Mouse (Mus musculus) liver, embryonic 13.5 days (tissue): ENCODE results near the gene Tekt4. TPM values are rescaled to one million over a fixed set of nuclear protein-coding genes. Genes with fewer than 3 reads are reported as not detected.
A peak's percentile ranks its signal among the peaks of the same experiment; 100 is the strongest.

Experiments
- ATAC-seq: fragments of 200-750 bp; cut with Nextera tagmentation; 2 replicates; pipeline ENCODE4 v1.8.0; 2017; ENCODE audit warnings: low read depth, mild to moderate bottlenecking, moderate number of reproducible peaks, moderate library complexity
- DNase-seq: peaks from one replicate; pipeline ENCODE4 v3.0.0; 2022
- H3K27ac ChIP-seq: fragments of 300-500 bp; sonication (generic); 2 replicates; pipeline ENCODE4 v1.5.1; 2015; ENCODE audit warnings: moderate library complexity, mild to moderate bottlenecking, inconsistent platforms
- H3K27me3 ChIP-seq: fragments of 300-500 bp; sonication (generic); 2 replicates; pipeline ENCODE4 v1.6.1; 2015; ENCODE audit warnings: mild to moderate bottlenecking, inconsistent platforms
- H3K36me3 ChIP-seq: fragments of 300-500 bp; sonication (generic); 2 replicates; pipeline ENCODE4 v1.6.1; 2015; ENCODE audit warnings: mild to moderate bottlenecking, inconsistent platforms
- H3K4me1 ChIP-seq: fragments of 300-500 bp; sonication (generic); replicated peaks from 2 replicates; pipeline ENCODE4 v1.6.1; 2015; ENCODE audit warnings: inconsistent platforms
- H3K4me2 ChIP-seq: fragments of 300-500 bp; sonication (generic); 2 replicates; pipeline ENCODE4 v1.6.1; 2015; ENCODE audit warnings: inconsistent platforms, mild to moderate bottlenecking, moderate library complexity
- H3K4me3 ChIP-seq: fragments of 300-500 bp; sonication (generic); replicated peaks from 2 replicates; pipeline ENCODE4 v1.5.1; 2015; ENCODE audit warnings: mild to moderate bottlenecking, inconsistent platforms
- H3K9ac ChIP-seq: fragments of 300-500 bp; sonication (generic); 2 replicates; pipeline ENCODE4 v1.6.1; 2015; ENCODE audit warnings: mild to moderate bottlenecking, inconsistent platforms
- H3K9me3 ChIP-seq: fragments of 300-500 bp; sonication (generic); replicated peaks from 2 replicates; pipeline ENCODE4 v1.6.1; 2016; ENCODE audit warnings: inconsistent platforms
- WGBS: fragments of 180-500 bp; shearing (Covaris S2); methylation state at CpG from one replicate; pipeline ENCODE4 v1.1.7; 2015; ENCODE audit not compliant: insufficient replicate concordance; 5-methylcytosine and 5-hydroxymethylcytosine counted together
- polyA plus RNA-seq: library from polyadenylated mRNA; unstranded; fragments of >200 nt; fragmentation: Nextera tagmentation; extraction: Ambion mirVana; gene quantifications from 2 replicates; pipeline ENCODE4 v1.2.1, GENCODE M21; 2015

The Tekt4 gene
- polyA plus RNA-seq, 1 experiment from 2014 or later: not detected

- WGBS: 30% methylated on average over 4 of the region's 4 CpGs
- Histone ChIP-seq H3K4me3 (no peak overlapping the region), H3K4me1 (no peaks in the 10 kb centered on the region), H3K27me3 (peaks cover 24% of the 10 kb centered on the region), H3K9me3 (no peaks in the 10 kb centered on the region), H3K4me2 (no peak overlapping the region), H3K36me3 (no peaks in the 10 kb centered on the region), H3K27ac (no peak overlapping the region), H3K9ac (no peak overlapping the region)
- ATAC-seq (no peak), DNase-seq (no peak)
Measured at GRCm38 (mm10) chr17:25480820-25481219, 26.4 kb downstream of the Tekt4 start.

- 80% methylated on average over 6 of the region's 6 CpGs for WGBS
- no peak for ATAC-seq
- Histone ChIP-seq H3K27me3 (peaks cover 16% of the 10 kb centered on the region; the same call in 1 of the 2 replicates), H3K9me3 (no peaks in the 10 kb centered on the region), H3K4me3 (no peak overlapping the region), H3K27ac (no peak overlapping the region), H3K9ac (no peak overlapping the region), H3K4me1 (no peaks in the 10 kb centered on the region), H3K36me3 (no peaks in the 10 kb centered on the region), H3K4me2 (no peak overlapping the region)
- no peak for DNase-seq
Measured at GRCm38 (mm10) chr17:25482092-25482491, 27.7 kb downstream of the Tekt4 start.

DNA sequence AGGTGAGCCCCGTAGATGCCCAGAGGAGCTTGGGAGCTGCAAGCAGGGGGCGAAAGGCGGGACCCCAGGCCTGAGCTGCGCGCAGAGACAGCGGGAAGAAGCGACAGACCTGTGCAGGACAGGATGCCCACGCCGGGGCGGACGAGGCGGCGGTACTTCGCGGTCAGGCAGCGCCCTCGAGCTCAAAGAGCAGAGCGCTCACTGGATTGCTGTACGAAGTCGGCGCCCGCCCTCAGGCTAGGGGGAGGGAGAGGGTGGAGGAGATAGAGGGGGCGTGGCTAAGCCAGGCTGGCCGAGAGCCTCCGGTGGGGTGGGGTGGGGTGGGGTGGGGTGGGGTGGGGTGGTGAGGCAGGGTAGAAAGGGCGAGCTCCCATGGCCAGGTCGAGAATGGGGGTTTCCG, 42.6 kb downstream of the Tekt4 start, which contains the start of gene Sstr5:
Gene Sstr5, minus strand, starts transcription at position 276 of the 400 bp plus-strand sequence.
- ATAC-seq (no peak), DNase-seq (peak; percentile 15)
- H3K4me2 ChIP-seq: 0 out of 2 replicates have a peak within 1 kb of the TSS, but pooled peaks have one; percentile 28
- no peak within 1 kb of the TSS for H3K9ac ChIP-seq
- peaks cover 48% of the 10 kb centered on the region for H3K27me3 ChIP-seq
- no peak within 1 kb of the TSS for H3K4me3 ChIP-seq
- no peak within 1 kb of the TSS for H3K27ac ChIP-seq
- no peaks in the 10 kb centered on the region for H3K9me3 ChIP-seq
- H3K4me1 ChIP-seq: peaks cover 8% of the 10 kb centered on the region
- WGBS: 3% methylated on average over 27 of the region's 28 CpGs
- no peaks in the 10 kb centered on the region for H3K36me3 ChIP-seq

GRCm38 (mm10) chr17:25502599-25502998, 48.2 kb downstream of the Tekt4 start:
- no peak overlapping the region for H3K4me2 ChIP-seq
- H3K36me3 ChIP-seq: no peaks in the 10 kb centered on the region
- H3K9me3 ChIP-seq: no peaks in the 10 kb centered on the region
- no peak overlapping the region for H3K9ac ChIP-seq
- WGBS: 17% methylated on average over 4 of the region's 4 CpGs
- H3K4me1 ChIP-seq: no peaks in the 10 kb centered on the region
- no peak overlapping the region for H3K4me3 ChIP-seq
- ATAC-seq: no peak
- H3K27me3 ChIP-seq: peaks cover 16% of the 10 kb centered on the region
- no peak overlapping the region for H3K27ac ChIP-seq
- no peak for DNase-seq

- DNase-seq: peak; percentile 10
- no peaks in the 10 kb centered on the region for H3K36me3 ChIP-seq
- H3K4me1 ChIP-seq: no peaks in the 10 kb centered on the region
- no peak overlapping the region for H3K9ac ChIP-seq
- 0 out of 2 replicates have a peak, but pooled peaks cover 2% of the 10 kb centered on the region for H3K27me3 ChIP-seq
- no peak overlapping the region for H3K4me3 ChIP-seq
- H3K27ac ChIP-seq: no peak overlapping the region
- no peaks in the 10 kb centered on the region for H3K9me3 ChIP-seq
- ATAC-seq: no peak
- H3K4me2 ChIP-seq: no peak overlapping the region
- 12% methylated on average over 3 of the region's 3 CpGs for WGBS
Measured at GRCm38 (mm10) chr17:25507799-25508198, 53.4 kb downstream of the Tekt4 start.

DNA sequence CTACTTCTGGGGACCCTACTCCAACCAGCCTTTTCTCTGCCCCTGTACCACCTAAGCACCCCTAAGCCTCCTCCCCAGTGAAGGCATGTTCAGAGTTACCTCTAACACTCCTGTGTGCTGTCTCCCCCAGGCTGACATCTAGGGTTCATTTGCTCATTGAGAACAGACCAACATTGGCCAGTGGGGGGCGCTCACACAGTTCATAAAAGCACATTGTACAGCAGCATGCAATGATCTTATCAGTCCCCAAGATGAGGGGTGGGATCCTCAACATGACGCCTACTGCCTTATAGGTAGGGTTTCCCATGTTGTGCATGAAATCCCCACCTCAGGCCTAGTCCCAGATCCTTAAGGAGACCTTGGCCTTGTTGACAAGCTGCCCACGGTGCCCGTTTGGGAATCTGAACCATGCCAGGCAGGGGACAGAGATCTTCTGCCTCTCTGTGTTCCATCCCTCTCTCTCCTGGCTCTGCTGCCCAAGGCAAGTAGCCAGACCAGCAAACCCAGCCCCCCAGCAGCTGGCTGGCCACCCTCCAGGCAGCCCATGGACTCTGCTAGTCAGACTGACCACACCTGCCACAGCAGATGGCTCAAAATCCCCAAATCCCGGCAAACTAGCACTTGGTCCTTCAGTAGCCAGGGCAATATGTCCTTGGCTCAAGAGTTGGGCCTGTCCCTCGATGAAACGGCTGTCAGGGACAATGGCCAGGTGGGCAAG, 54.6 kb downstream of the Tekt4 start:
- no peaks in the 10 kb centered on the region for H3K36me3 ChIP-seq

GRCm38 (mm10) chr17:25510074-25510830, 55.8 kb downstream of the Tekt4 start:
- Histone ChIP-seq H3K27ac (no peak overlapping the region), H3K9me3 (no peaks in the 10 kb centered on the region), H3K27me3 (0 out of 2 replicates have a peak, but pooled peaks cover 2% of the 10 kb centered on the region), H3K36me3 (no peaks in the 10 kb centered on the region), H3K9ac (no peak overlapping the region), H3K4me3 (no peak overlapping the region), H3K4me1 (no peaks in the 10 kb centered on the region), H3K4me2 (no peak overlapping the region)
- DNase-seq (no peak), ATAC-seq (no peak)
- 66% methylated on average over 10 of the region's 10 CpGs for WGBS

More for the DNA sequence above, 54.6 kb downstream of the Tekt4 start:
- Histone ChIP-seq H3K4me3 (no peak overlapping the region), H3K9ac (no peak overlapping the region), H3K27ac (no peak overlapping the region), H3K4me2 (no peak overlapping the region), H3K9me3 (no peaks in the 10 kb centered on the region), H3K27me3 (0 out of 2 replicates have a peak, but pooled peaks cover 2% of the 10 kb centered on the region), H3K4me1 (no peaks in the 10 kb centered on the region)
- no peak for ATAC-seq
- WGBS: 46% methylated on average over 7 of the region's 7 CpGs
- no peak for DNase-seq

DNA sequence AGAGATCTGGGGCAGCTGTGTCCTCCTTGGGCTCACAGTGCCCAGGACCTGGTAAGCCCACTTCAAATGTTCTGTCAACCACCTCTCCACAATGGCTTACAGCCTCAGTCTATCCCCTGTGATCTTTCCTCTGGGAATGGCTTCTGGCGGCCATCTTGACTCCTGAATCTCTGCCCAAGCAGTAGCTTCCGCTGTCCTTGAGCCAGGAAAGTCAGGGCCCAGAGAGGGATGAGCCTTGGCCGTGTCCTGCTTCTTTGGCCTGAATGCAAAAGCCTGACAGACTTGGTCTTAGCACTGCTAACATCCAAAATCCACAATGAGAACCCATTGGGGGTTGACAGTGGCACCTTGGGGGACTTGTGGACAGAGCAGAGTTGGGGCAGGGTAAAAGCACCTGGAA, 57.5 kb downstream of the Tekt4 start:
- WGBS: 37% methylated on average over 3 of the region's 3 CpGs

GRCm38 (mm10) chr17:25514055-25514454, 59.6 kb downstream of the Tekt4 start:
- 64% methylated on average over 2 of the region's 2 CpGs for WGBS
- DNase-seq: peak; percentile 15
- no peak overlapping the region for H3K27ac ChIP-seq
- H3K9ac ChIP-seq: no peak overlapping the region
- H3K4me2 ChIP-seq: no peak overlapping the region
- no peaks in the 10 kb centered on the region for H3K9me3 ChIP-seq
- H3K36me3 ChIP-seq: no peaks in the 10 kb centered on the region
- no peak for ATAC-seq
- no peaks in the 10 kb centered on the region for H3K27me3 ChIP-seq
- no peak overlapping the region for H3K4me3 ChIP-seq
- no peaks in the 10 kb centered on the region for H3K4me1 ChIP-seq

More for the DNA sequence above, 57.5 kb downstream of the Tekt4 start:
- H3K4me3 ChIP-seq: no peak overlapping the region
- no peak overlapping the region for H3K27ac ChIP-seq
- no peaks in the 10 kb centered on the region for H3K27me3 ChIP-seq
- H3K9ac ChIP-seq: no peak overlapping the region
- no peaks in the 10 kb centered on the region for H3K36me3 ChIP-seq
- ATAC-seq (no peak), DNase-seq (no peak)
- H3K4me2 ChIP-seq: no peak overlapping the region
- no peaks in the 10 kb centered on the region for H3K9me3 ChIP-seq
- no peaks in the 10 kb centered on the region for H3K4me1 ChIP-seq

- Histone ChIP-seq H3K4me3 (no peak overlapping the region), H3K9me3 (no peaks in the 10 kb centered on the region), H3K27me3 (no peaks in the 10 kb centered on the region), H3K9ac (no peak overlapping the region), H3K27ac (no peak overlapping the region), H3K4me2 (no peak overlapping the region), H3K36me3 (no peaks in the 10 kb centered on the region), H3K4me1 (no peaks in the 10 kb centered on the region)
- DNase-seq: no peak
- 17% methylated on average over 5 of the region's 5 CpGs for WGBS
- ATAC-seq: no peak
Measured at GRCm38 (mm10) chr17:25516315-25516714, 61.9 kb downstream of the Tekt4 start.

- WGBS: 80% methylated on average over 17 of the region's 17 CpGs
- H3K27ac ChIP-seq: no peak overlapping the region
Measured at GRCm38 (mm10) chr17:25518144-25518543, 63.7 kb downstream of the Tekt4 start.

More at GRCm38 (mm10) chr17:25518144-25518543, 63.7 kb downstream of the Tekt4 start:
- ATAC-seq (no peak), DNase-seq (no peak)
- Histone ChIP-seq H3K4me3 (no peak overlapping the region), H3K4me2 (no peak overlapping the region), H3K9ac (no peak overlapping the region), H3K4me1 (no peaks in the 10 kb centered on the region), H3K9me3 (no peaks in the 10 kb centered on the region), H3K36me3 (no peaks in the 10 kb centered on the region), H3K27me3 (no peaks in the 10 kb centered on the region; the same call in 1 of the 2 replicates)
